Mouse (Mus musculus): ENCODE measurements around the gene Gm7861. TPM values are rescaled to one million over a fixed set of nuclear protein-coding genes. Genes with fewer than 3 reads are reported as not detected.

Gene Gm7861
- total RNA-seq (2023): not detected in 4 replicates

GRCm38 (mm10) chr8:21594408-21594807, at the start of gene Gm7861:
TSS of gene Gm7861 (minus strand) at chr8:21594508.

GRCm38 (mm10) chr8:21617883-21618282, 23.6 kb upstream of the Gm7861 start, which contains the start of gene Defa26:
TSS of gene Defa26 (plus strand) at chr8:21618183.

DNA sequence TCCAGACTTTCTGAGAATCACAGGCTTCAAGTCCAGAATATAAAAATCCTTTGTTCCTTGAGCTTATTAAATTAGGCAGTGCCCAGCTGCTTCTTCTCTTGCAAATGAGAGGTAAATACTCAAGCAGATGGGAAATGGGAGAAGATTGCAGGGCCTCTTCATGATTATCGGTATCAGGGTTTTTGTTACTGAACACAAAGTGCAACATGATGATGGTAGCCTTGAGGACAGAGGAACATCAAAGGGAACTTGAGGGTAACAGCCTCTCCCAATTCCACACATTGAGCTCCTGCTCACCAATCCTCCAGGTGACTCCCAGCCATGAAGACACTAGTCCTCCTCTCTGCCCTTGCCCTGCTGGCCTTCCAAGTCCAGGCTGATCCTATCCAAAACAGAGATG, 11.6 kb downstream of the Gm7861 start, which contains the start of gene Defa28:
Gene Defa28 (plus strand): TSS at position 301 of the 400 bp plus-strand sequence.

GRCm38 (mm10) chr8:21565086-21565485, 29.2 kb downstream of the Gm7861 start, which contains the start of gene Defa37:
TSS of gene Defa37 (plus strand) at chr8:21565386.

Other genes starting within 250 kb of the Gm7861 start
- not detected in 4 replicates for gene Defa2, start 216.0 kb downstream of the Gm7861 start, total RNA-seq (2023)
- not detected in 4 replicates for gene Defa33, start 202.7 kb downstream of the Gm7861 start, total RNA-seq (2023)
- not detected in 4 replicates for gene Defa36, start 167.1 kb downstream of the Gm7861 start, total RNA-seq (2023)
- gene Gm7849, start 137.9 kb downstream of the Gm7861 start, total RNA-seq (2023): not detected in 4 replicates
- gene Defa20, start 85.2 kb downstream of the Gm7861 start, total RNA-seq (2023): not detected in 4 replicates
- not detected in 4 replicates for gene Defa32, start 65.5 kb downstream of the Gm7861 start, total RNA-seq (2023)
- not detected in 4 replicates for gene Defa37, start 29.1 kb downstream of the Gm7861 start, total RNA-seq (2023)
- gene Defa28, start 11.5 kb downstream of the Gm7861 start, total RNA-seq (2023): not detected in 4 replicates
- not detected in 4 replicates for gene Defa26, start 23.7 kb upstream of the Gm7861 start, total RNA-seq (2023)
- not detected in 4 replicates for gene Defa17, start 61.3 kb upstream of the Gm7861 start, total RNA-seq (2023)
- gene Defa34, start 71.3 kb upstream of the Gm7861 start, total RNA-seq (2023): not detected in 4 replicates
- not detected in 4 replicates for gene AY761184, start 109.1 kb upstream of the Gm7861 start, total RNA-seq (2023)
- gene Defa24, start 140.0 kb upstream of the Gm7861 start, total RNA-seq (2023): not detected in 4 replicates
- gene Defb50, start 229.0 kb upstream of the Gm7861 start, total RNA-seq (2023): not detected in 4 replicates
- gene Defb2, start 245.4 kb upstream of the Gm7861 start, total RNA-seq (2023): not detected in 4 replicates

All from B cell, adult 62 days (primary cell).